Mouse (Mus musculus): Measurements from ENCODE around the gene Tmem120a. TPM values are rescaled to one million over a fixed set of nuclear protein-coding genes. Genes with fewer than 3 reads are reported as not detected.

The Tmem120a gene
- polyA plus RNA-seq, 1 experiment from 2014 or later: 87.8 TPM

DNA sequence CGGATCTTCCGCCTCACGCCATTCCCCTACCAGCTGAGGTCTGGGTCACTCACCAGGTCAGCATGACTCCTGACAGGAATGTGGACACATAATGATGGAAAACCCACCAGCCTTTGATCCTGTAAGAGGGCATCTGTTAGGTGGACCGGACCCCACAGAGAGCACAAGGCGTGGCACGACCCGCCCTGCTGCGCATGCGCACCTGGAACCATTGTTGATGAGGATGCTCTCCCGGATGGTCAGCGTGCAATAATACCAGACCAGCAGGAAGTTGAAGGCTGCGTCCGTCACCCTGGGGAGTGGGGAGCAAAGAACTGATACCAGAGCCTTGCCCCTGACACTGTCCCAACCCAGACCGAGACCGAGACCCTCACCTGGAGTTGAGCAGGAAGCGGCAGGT lies 7.7 kb downstream of the Tmem120a start:
- Histone ChIP-seq H3K27ac (ENCODE audit: low read length) (no peak overlapping the region), H3K9ac (ENCODE audit: low read depth, low read length) (no peak overlapping the region), H3K36me3 (ENCODE audit: control insufficient read depth, insufficient read depth, low read length) (peaks cover 56% of the 10 kb centered on the region), H3K4me2 (ENCODE audit: low read length) (no peak overlapping the region), H3K9me3 (replicated peaks; ENCODE audit: control insufficient read depth, low read length, poor library complexity, severe bottlenecking) (no peaks in the 10 kb centered on the region), H3K4me1 (ENCODE audit: control insufficient read depth, insufficient read depth, low read length) (no peaks in the 10 kb centered on the region), H3K4me3 (ENCODE audit: low read depth, low read length) (no peak overlapping the region), H3K27me3 (ENCODE audit: control insufficient read depth, insufficient read depth, low read depth, low read length) (no peaks in the 10 kb centered on the region)
- 0 out of 2 replicates have a peak, but pooled peaks have one; percentile 22 for ATAC-seq
- 95% methylated on average over 16 of the region's 16 CpGs for WGBS

DNA sequence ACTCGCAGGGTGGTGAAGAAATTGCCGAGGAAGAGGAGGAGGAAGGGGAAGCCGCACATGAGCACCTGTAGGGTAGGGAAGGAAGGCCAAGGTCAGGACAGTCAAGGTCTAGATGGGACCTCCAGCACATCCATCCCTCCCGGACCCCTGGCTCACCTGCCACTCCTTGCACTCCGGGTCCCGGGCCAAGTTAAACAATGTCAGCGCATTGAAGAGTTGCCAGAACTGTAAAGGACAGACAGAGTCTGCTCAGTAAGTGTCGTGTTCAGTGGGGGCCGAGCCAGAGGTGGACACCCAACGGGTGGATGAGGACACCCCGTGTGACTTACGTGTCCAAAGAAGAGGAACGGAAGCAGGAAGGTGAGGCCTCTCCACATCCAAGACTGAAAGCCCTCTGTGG lies 8.5 kb downstream of the Tmem120a start:
- Histone ChIP-seq H3K4me1 (ENCODE audit: control insufficient read depth, insufficient read depth, low read length) (no peaks in the 10 kb centered on the region), H3K4me2 (ENCODE audit: low read length) (no peak overlapping the region), H3K36me3 (ENCODE audit: control insufficient read depth, insufficient read depth, low read length) (peaks cover 63% of the 10 kb centered on the region), H3K27ac (ENCODE audit: low read length) (no peak overlapping the region), H3K9ac (ENCODE audit: low read depth, low read length) (no peak overlapping the region), H3K9me3 (replicated peaks; ENCODE audit: control insufficient read depth, low read length, poor library complexity, severe bottlenecking) (no peaks in the 10 kb centered on the region), H3K4me3 (ENCODE audit: low read depth, low read length) (no peak overlapping the region), H3K27me3 (ENCODE audit: control insufficient read depth, insufficient read depth, low read depth, low read length) (no peaks in the 10 kb centered on the region)
- ATAC-seq: no peak
- WGBS: 92% methylated on average over 13 of the region's 13 CpGs

- Histone ChIP-seq H3K27ac (ENCODE audit: low read length) (no peak overlapping the region), H3K4me1 (ENCODE audit: control insufficient read depth, insufficient read depth, low read length) (no peaks in the 10 kb centered on the region), H3K36me3 (ENCODE audit: control insufficient read depth, insufficient read depth, low read length) (peaks cover 73% of the 10 kb centered on the region), H3K4me2 (ENCODE audit: low read length) (no peak overlapping the region), H3K9me3 (replicated peaks; ENCODE audit: control insufficient read depth, low read length, poor library complexity, severe bottlenecking) (no peaks in the 10 kb centered on the region), H3K27me3 (ENCODE audit: control insufficient read depth, insufficient read depth, low read depth, low read length) (no peaks in the 10 kb centered on the region), H3K4me3 (ENCODE audit: low read depth, low read length) (no peak overlapping the region), H3K9ac (ENCODE audit: low read depth, low read length) (no peak overlapping the region)
- ATAC-seq: no peak
- 92% methylated on average over 37 of the region's 42 CpGs for WGBS
Observed at GRCm38 (mm10) chr5:135734057-135734680, 10.1 kb downstream of the Tmem120a start.

DNA sequence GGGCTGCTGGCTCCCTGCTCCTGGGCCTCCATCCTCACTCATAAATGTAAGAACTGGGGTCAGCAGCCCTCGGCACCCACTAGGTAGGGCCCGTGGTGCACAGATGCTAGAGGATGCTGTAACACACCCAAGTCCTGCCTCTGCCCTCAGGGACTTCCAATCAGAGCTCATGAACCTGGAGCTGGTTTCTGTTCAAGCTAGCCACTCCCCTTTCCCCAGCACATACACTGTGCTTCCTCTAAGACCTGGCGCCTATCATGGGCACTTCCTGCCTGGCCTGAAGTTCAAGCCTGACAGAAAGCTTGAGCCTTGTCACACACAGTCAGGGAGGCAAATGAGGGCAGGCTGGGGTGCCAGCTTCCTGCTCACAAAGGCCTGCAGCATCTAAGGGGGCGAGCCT lies 11.2 kb downstream of the Tmem120a start:
- no peak overlapping the region for H3K4me2 ChIP-seq (ENCODE audit: low read length)
- ATAC-seq: no peak
- H3K4me1 ChIP-seq (ENCODE audit: control insufficient read depth, insufficient read depth, low read length): no peaks in the 10 kb centered on the region
- H3K27ac ChIP-seq (ENCODE audit: low read length): no peak overlapping the region
- no peak overlapping the region for H3K9ac ChIP-seq (ENCODE audit: low read depth, low read length)
- no peaks in the 10 kb centered on the region for H3K27me3 ChIP-seq (ENCODE audit: control insufficient read depth, insufficient read depth, low read depth, low read length)
- H3K9me3 ChIP-seq (replicated peaks; ENCODE audit: control insufficient read depth, low read length, poor library complexity, severe bottlenecking): no peaks in the 10 kb centered on the region
- no peak overlapping the region for H3K4me3 ChIP-seq (ENCODE audit: low read depth, low read length)
- 94% methylated on average over 4 of the region's 4 CpGs for WGBS
- H3K36me3 ChIP-seq (ENCODE audit: control insufficient read depth, insufficient read depth, low read length): peaks cover 74% of the 10 kb centered on the region

DNA sequence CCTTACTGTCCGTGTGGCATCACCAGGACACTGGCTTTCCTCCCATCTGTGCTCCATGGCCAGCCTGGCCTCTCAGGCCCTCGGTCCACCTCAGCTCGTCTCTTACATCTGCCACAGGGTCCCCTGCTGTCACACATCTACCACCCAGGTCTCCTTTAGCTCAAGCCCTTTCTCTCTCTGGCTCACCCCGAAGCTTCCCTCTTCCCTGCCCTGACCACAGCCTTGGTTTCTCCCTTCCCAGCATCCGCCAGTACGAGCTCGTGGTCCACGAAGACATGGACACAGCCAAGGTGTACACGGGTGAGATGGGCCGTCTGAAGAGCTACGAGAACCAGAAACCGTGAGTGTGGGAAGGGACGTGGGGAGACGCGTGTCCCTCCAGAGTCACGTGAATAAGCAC lies 12.9 kb downstream of the Tmem120a start:
- H3K4me1 ChIP-seq (ENCODE audit: control insufficient read depth, insufficient read depth, low read length): peaks cover 10% of the 10 kb centered on the region
- H3K9ac ChIP-seq (ENCODE audit: low read depth, low read length): no peak overlapping the region
- H3K4me2 ChIP-seq (ENCODE audit: low read length): no peak overlapping the region
- H3K9me3 ChIP-seq (replicated peaks; ENCODE audit: control insufficient read depth, low read length, poor library complexity, severe bottlenecking): no peaks in the 10 kb centered on the region
- 95% methylated on average over 16 of the region's 16 CpGs for WGBS
- no peak for ATAC-seq
- no peak overlapping the region for H3K4me3 ChIP-seq (ENCODE audit: low read depth, low read length)
- H3K36me3 ChIP-seq (ENCODE audit: control insufficient read depth, insufficient read depth, low read length): peaks cover 65% of the 10 kb centered on the region
- no peak overlapping the region for H3K27ac ChIP-seq (ENCODE audit: low read length)
- no peaks in the 10 kb centered on the region for H3K27me3 ChIP-seq (ENCODE audit: control insufficient read depth, insufficient read depth, low read depth, low read length)

GRCm38 (mm10) chr5:135730916-135731315 lies 13.3 kb downstream of the Tmem120a start:
- no peaks in the 10 kb centered on the region for H3K27me3 ChIP-seq (ENCODE audit: control insufficient read depth, insufficient read depth, low read depth, low read length)
- H3K36me3 ChIP-seq (ENCODE audit: control insufficient read depth, insufficient read depth, low read length): peaks cover 61% of the 10 kb centered on the region
- peaks cover 14% of the 10 kb centered on the region for H3K4me1 ChIP-seq (ENCODE audit: control insufficient read depth, insufficient read depth, low read length)
- no peaks in the 10 kb centered on the region for H3K9me3 ChIP-seq (replicated peaks; ENCODE audit: control insufficient read depth, low read length, poor library complexity, severe bottlenecking)
- no peak overlapping the region for H3K4me2 ChIP-seq (ENCODE audit: low read length)
- 98% methylated on average over 10 of the region's 10 CpGs for WGBS
- no peak overlapping the region for H3K4me3 ChIP-seq (ENCODE audit: low read depth, low read length)
- no peak overlapping the region for H3K9ac ChIP-seq (ENCODE audit: low read depth, low read length)
- no peak overlapping the region for H3K27ac ChIP-seq (ENCODE audit: low read length)
- ATAC-seq: no peak

DNA sequence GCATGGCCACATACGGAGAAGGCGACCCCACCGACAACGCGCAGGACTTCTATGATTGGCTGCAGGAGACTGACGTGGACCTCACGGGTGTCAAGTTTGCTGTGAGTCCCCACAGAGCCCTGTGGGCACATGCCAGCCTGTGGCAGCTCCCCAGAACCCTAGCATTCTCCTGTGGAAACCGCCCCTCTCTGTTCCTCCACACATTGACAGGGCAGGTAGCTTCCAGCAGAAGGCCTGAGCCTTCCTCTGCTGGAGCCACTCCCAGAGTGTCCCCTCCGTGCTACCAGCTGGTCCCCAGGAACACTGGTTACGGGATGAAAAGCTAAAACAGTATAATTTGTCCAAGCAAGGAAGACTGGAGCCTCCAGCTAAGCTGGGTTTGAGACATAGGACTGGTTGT lies 14.0 kb downstream of the Tmem120a start:
- 94% methylated on average over 10 of the region's 10 CpGs for WGBS
- Histone ChIP-seq H3K27me3 (ENCODE audit: control insufficient read depth, insufficient read depth, low read depth, low read length) (no peaks in the 10 kb centered on the region), H3K4me1 (ENCODE audit: control insufficient read depth, insufficient read depth, low read length) (peaks cover 20% of the 10 kb centered on the region), H3K36me3 (ENCODE audit: control insufficient read depth, insufficient read depth, low read length) (peaks cover 57% of the 10 kb centered on the region), H3K9me3 (replicated peaks; ENCODE audit: control insufficient read depth, low read length, poor library complexity, severe bottlenecking) (no peaks in the 10 kb centered on the region), H3K27ac (ENCODE audit: low read length) (no peak overlapping the region), H3K9ac (ENCODE audit: low read depth, low read length) (no peak overlapping the region), H3K4me2 (ENCODE audit: low read length) (no peak overlapping the region), H3K4me3 (ENCODE audit: low read depth, low read length) (no peak overlapping the region)
- ATAC-seq: no peak

GRCm38 (mm10) chr5:135729351-135729750 lies 14.9 kb downstream of the Tmem120a start:
- Histone ChIP-seq H3K4me1 (ENCODE audit: control insufficient read depth, insufficient read depth, low read length) (peaks cover 30% of the 10 kb centered on the region), H3K4me3 (ENCODE audit: low read depth, low read length) (no peak overlapping the region), H3K4me2 (ENCODE audit: low read length) (no peak overlapping the region), H3K9ac (ENCODE audit: low read depth, low read length) (no peak overlapping the region), H3K27ac (ENCODE audit: low read length) (no peak overlapping the region), H3K27me3 (ENCODE audit: control insufficient read depth, insufficient read depth, low read depth, low read length) (no peaks in the 10 kb centered on the region), H3K9me3 (replicated peaks; ENCODE audit: control insufficient read depth, low read length, poor library complexity, severe bottlenecking) (no peaks in the 10 kb centered on the region), H3K36me3 (ENCODE audit: control insufficient read depth, insufficient read depth, low read length) (peaks cover 52% of the 10 kb centered on the region)
- WGBS: 89% methylated on average over 13 of the region's 13 CpGs
- ATAC-seq: no peak

- no peak for ATAC-seq
- Histone ChIP-seq H3K27ac (ENCODE audit: low read length) (no peak overlapping the region), H3K9me3 (replicated peaks; ENCODE audit: control insufficient read depth, low read length, poor library complexity, severe bottlenecking) (no peaks in the 10 kb centered on the region), H3K4me1 (ENCODE audit: control insufficient read depth, insufficient read depth, low read length) (peaks cover 34% of the 10 kb centered on the region), H3K9ac (ENCODE audit: low read depth, low read length) (no peak overlapping the region), H3K4me3 (ENCODE audit: low read depth, low read length) (no peak overlapping the region), H3K36me3 (ENCODE audit: control insufficient read depth, insufficient read depth, low read length) (peaks cover 42% of the 10 kb centered on the region), H3K4me2 (ENCODE audit: low read length) (no peak overlapping the region), H3K27me3 (ENCODE audit: control insufficient read depth, insufficient read depth, low read depth, low read length) (no peaks in the 10 kb centered on the region)
- WGBS: 93% methylated on average over 13 of the region's 13 CpGs
Observed at GRCm38 (mm10) chr5:135728361-135728760, 15.9 kb downstream of the Tmem120a start.

Measured in midbrain, embryonic 16.5 days (tissue).